Mouse (Mus musculus) liver (tissue): ENCODE results near the gene Usp26.

Source experiments
- DNase-seq: peaks from one replicate; pipeline ENCODE4 v3.0.0-alpha.2; 2020; ENCODE audit warnings: mixed read lengths

The Usp26 gene

GRCm38 (mm10) chrX:51801133-51801532, at the start of gene Usp26:
Gene Usp26 (minus strand): TSS chrX:51801233.
- DNase-seq = no peak

- no peak for DNase-seq
Measured at GRCm38 (mm10) chrX:51814466-51815247, 13.6 kb upstream of the Usp26 start.

GRCm38 (mm10) chrX:51767457-51767856, 33.6 kb downstream of the Usp26 start:
- no peak for DNase-seq

- peak; percentile 29 for DNase-seq
Measured at GRCm38 (mm10) chrX:51736450-51736849, 64.6 kb downstream of the Usp26 start.

- no peak for DNase-seq
Measured at GRCm38 (mm10) chrX:51714086-51714745, 86.8 kb downstream of the Usp26 start.

- no peak for DNase-seq
Measured at GRCm38 (mm10) chrX:51712996-51713395, 88.0 kb downstream of the Usp26 start.
